Mouse (Mus musculus): ENCODE data around the gene Epha10. TPM values are rescaled to one million over a fixed set of nuclear protein-coding genes. Genes with fewer than 3 reads are reported as not detected.

Gene Epha10
- 10 to 100 TPM; 36.6 to 40.5 (median 39.2) TPM for total RNA-seq (2022)

- no peak for DNase-seq (ENCODE audit: low spot score in 2 of 2)
Measured at GRCm38 (mm10) chr4:124880599-124880998, at the start of gene Epha10. TSS of gene Epha10 (plus strand) at chr4:124880899.

- no peak for DNase-seq (ENCODE audit: low spot score in 2 of 2)
Measured at GRCm38 (mm10) chr4:124832796-124833195, 47.9 kb upstream of the Epha10 start.

GRCm38 (mm10) chr4:124838035-124838700 lies 42.5 kb upstream of the Epha10 start:
- DNase-seq (ENCODE audit: low spot score in 2 of 2) = no peak

- DNase-seq (ENCODE audit: low spot score in 2 of 2) = no peak
Measured at GRCm38 (mm10) chr4:124840998-124841397, 39.7 kb upstream of the Epha10 start.

- no peak for DNase-seq (ENCODE audit: low spot score in 2 of 2)
Measured at GRCm38 (mm10) chr4:124843493-124843892, 37.2 kb upstream of the Epha10 start.

- peak; percentile 71 to 87 for DNase-seq (ENCODE audit: low spot score in 2 of 2)
Measured at GRCm38 (mm10) chr4:124847573-124847972, 33.1 kb upstream of the Epha10 start.

GRCm38 (mm10) chr4:124849631-124850260 lies 31.0 kb upstream of the Epha10 start:
- peak; percentile 50 to 85 for DNase-seq (ENCODE audit: low spot score in 2 of 2)

GRCm38 (mm10) chr4:124850261-124850913 lies 30.3 kb upstream of the Epha10 start, which contains the start of gene Yrdc:
TSS of gene Yrdc (plus strand) at chr4:124850679.
- DNase-seq (ENCODE audit: low spot score in 2 of 2) = peak; percentile 82 to 93

- DNase-seq (ENCODE audit: low spot score in 2 of 2) = peak; percentile 51 to 76
Measured at GRCm38 (mm10) chr4:124850933-124851658, 29.6 kb upstream of the Epha10 start, which contains the start of gene 1110065P20Rik. TSS of gene 1110065P20Rik (minus strand) at chr4:124851196.

GRCm38 (mm10) chr4:124856294-124856693 lies 24.4 kb upstream of the Epha10 start:
- peak in 1 of 2 experiments; percentile 59 for DNase-seq (ENCODE audit: low spot score in 2 of 2)

GRCm38 (mm10) chr4:124858370-124858769 lies 22.3 kb upstream of the Epha10 start:
- DNase-seq (ENCODE audit: low spot score in 2 of 2) = no peak

- DNase-seq (ENCODE audit: low spot score in 2 of 2) = no peak
Measured at GRCm38 (mm10) chr4:124860446-124860845, 20.3 kb upstream of the Epha10 start.

- no peak for DNase-seq (ENCODE audit: low spot score in 2 of 2)
Measured at GRCm38 (mm10) chr4:124861283-124862188, 19.2 kb upstream of the Epha10 start, which contains the start of gene Maneal. TSS of gene Maneal (minus strand) at chr4:124862171.

- no peak for DNase-seq (ENCODE audit: low spot score in 2 of 2)
Measured at GRCm38 (mm10) chr4:124872719-124873118, 8.0 kb upstream of the Epha10 start.

GRCm38 (mm10) chr4:124881341-124881908 lies 726 bp downstream of the Epha10 start:
- peak; percentile 71 to 74 for DNase-seq (ENCODE audit: low spot score in 2 of 2)

- DNase-seq (ENCODE audit: low spot score in 2 of 2) = no peak
Measured at GRCm38 (mm10) chr4:124882151-124882729, 1.5 kb downstream of the Epha10 start.

GRCm38 (mm10) chr4:124888702-124889101 lies 8.0 kb downstream of the Epha10 start:
- peak in 1 of 2 experiments; percentile 58 for DNase-seq (ENCODE audit: low spot score in 2 of 2)

GRCm38 (mm10) chr4:124889935-124890334 lies 9.2 kb downstream of the Epha10 start:
- no peak for DNase-seq (ENCODE audit: low spot score in 2 of 2)

- no peak for DNase-seq (ENCODE audit: low spot score in 2 of 2)
Measured at GRCm38 (mm10) chr4:124890831-124891230, 10.1 kb downstream of the Epha10 start.

GRCm38 (mm10) chr4:124893769-124894168 lies 13.1 kb downstream of the Epha10 start:
- no peak for DNase-seq (ENCODE audit: low spot score in 2 of 2)

Data from left cerebral cortex, adult 8-10 months (tissue).